Mouse (Mus musculus) stomach, postnatal 0 days (tissue): ENCODE measurements around the gene Prrg2.

Experiments
- CTCF ChIP-seq: IDR thresholded peaks from 2 replicates; pipeline ENCODE4 v1.5.1; 2016; ENCODE audit warnings: antibody characterized with exemption, low read depth, mild to moderate bottlenecking, moderate library complexity
- EP300 ChIP-seq: optimal IDR thresholded peaks from 2 replicates; pipeline ENCODE3; 2016; ENCODE audit warnings: antibody characterized with exemption

GRCm38 (mm10) chr7:45100046-45100445, 37.6 kb upstream of the Prrg2 start:
- TF ChIP-seq CTCF (no peak), EP300 (no peak)
